8 mouse cellular contexts compared by ENCODE assay signal in the genomic region with DNA sequence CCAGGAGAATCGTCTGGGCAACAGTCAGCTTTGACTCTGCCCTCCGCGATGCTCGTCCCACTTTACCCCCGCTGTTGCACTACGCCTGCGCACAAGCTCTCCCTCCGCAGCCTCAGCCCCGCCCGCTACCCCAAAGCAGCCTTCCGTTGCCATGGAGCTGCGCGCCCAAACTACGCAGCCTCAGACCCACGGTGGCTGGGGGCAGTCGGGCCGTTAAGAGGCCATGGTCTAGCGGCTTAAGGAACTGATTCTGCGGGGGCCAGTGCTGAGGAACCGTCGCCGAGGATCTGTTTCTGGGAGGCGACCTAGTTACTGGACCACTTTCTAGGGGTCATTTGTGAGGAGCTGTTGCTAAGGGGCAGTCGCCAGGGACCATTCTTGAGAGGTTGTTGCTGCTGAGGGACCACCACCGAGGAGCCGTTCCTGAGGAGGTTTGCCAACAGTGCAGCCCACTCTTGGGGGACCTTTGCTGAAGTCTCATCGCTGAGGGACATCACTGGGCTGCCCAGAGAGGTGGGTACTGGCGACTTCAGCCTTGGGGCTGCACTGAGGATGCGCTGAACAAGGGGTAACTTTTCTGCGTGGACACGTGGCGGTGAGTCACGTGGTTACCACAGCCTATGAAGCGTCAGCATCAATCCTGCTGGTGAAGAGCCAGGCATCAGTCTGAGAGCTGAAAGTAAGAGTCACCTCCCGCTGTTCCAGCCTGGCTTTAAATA. TPM values are rescaled to one million over a fixed set of nuclear protein-coding genes. Genes with fewer than 3 reads are reported as not detected.
DNase-seq lines count a peak whose midpoint lies in the region; ATAC-seq and TF ChIP-seq lines count a peak whose summit lies in the region.

TSS of gene Cfap74 (plus strand) at position 133 of the 719 bp plus-strand sequence.

- peak; percentile 63 for TF ChIP-seq POLR2A in embryonic fibroblast, embryonic 13.5 days (IDR thresholded peaks at IDR 0.05; ENCODE audit: low read depth, low read length)
- no peak for TF ChIP-seq POLR2A in limb, embryonic 14.5 days (IDR thresholded peaks at IDR 0.05; ENCODE audit: borderline replicate concordance, extremely low read depth, insufficient read depth, insufficient read length)
- no peak for TF ChIP-seq POLR2A in myocyte (IDR thresholded peaks at IDR 0.05; ENCODE audit: insufficient read length, low read depth)

- no peaks in the 10 kb centered on the region for H3K9me3 ChIP-seq in heart, embryonic 11.5 days (replicated peaks; ENCODE audit: control insufficient read depth, low read length)
- no peaks in the 10 kb centered on the region for H3K9me3 ChIP-seq in kidney, embryonic 14.5 days (ENCODE audit: control insufficient read depth, low read length)
- H3K9me3 ChIP-seq in limb, embryonic 14.5 days (ENCODE audit: control insufficient read depth, low read length): no peaks in the 10 kb centered on the region
- H3K9me3 ChIP-seq in stomach, postnatal 0 days (ENCODE audit: control insufficient read depth, low read length): no peaks in the 10 kb centered on the region

- peak; percentile 81 for ATAC-seq in heart, embryonic 11.5 days (replicated peaks; ENCODE audit: insufficient number of reproducible peaks, low FRiP score, low TSS enrichment)
- peak; percentile 96 for ATAC-seq in kidney, embryonic 14.5 days (ENCODE audit: low FRiP score, low TSS enrichment)
- peak; percentile 96 for ATAC-seq in limb, embryonic 14.5 days (ENCODE audit: low FRiP score, low read depth)
- peak; percentile 71; the same call in 1 of the 2 replicates for ATAC-seq in stomach, postnatal 0 days (ENCODE audit: low FRiP score, low TSS enrichment)

- H3K36me3 ChIP-seq in heart, embryonic 11.5 days (ENCODE audit: control insufficient read depth, insufficient read depth, low read length): no peaks in the 10 kb centered on the region
- no peaks in the 10 kb centered on the region for H3K36me3 ChIP-seq in kidney, embryonic 14.5 days (ENCODE audit: control insufficient read depth, insufficient read depth, low read length)
- H3K36me3 ChIP-seq in limb, embryonic 14.5 days (ENCODE audit: control insufficient read depth, insufficient read depth, low read length): no peaks in the 10 kb centered on the region
- H3K36me3 ChIP-seq in myocyte (ENCODE audit: control insufficient read depth, insufficient read depth): no peaks in the 10 kb centered on the region
- no peaks in the 10 kb centered on the region for H3K36me3 ChIP-seq in stomach, postnatal 0 days (ENCODE audit: control insufficient read depth, insufficient read depth, low read length)

- no peaks in the 10 kb centered on the region for H3K79me2 ChIP-seq in myocyte (ENCODE audit: control insufficient read depth, insufficient read depth)

- no peak within 1 kb of the TSS; the same call in 1 of the 2 replicates for H3K9ac ChIP-seq in heart, embryonic 11.5 days (ENCODE audit: low read depth, low read length)
- peak within 1 kb of the TSS; percentile 58 for H3K9ac ChIP-seq in kidney, embryonic 14.5 days (ENCODE audit: low read depth, low read length)
- H3K9ac ChIP-seq in limb, embryonic 14.5 days (ENCODE audit: low read depth, low read length, severe bottlenecking): peak within 1 kb of the TSS; percentile 46
- H3K9ac ChIP-seq in stomach, postnatal 0 days (ENCODE audit: low read length): peak within 1 kb of the TSS; percentile 27; the same call in 1 of the 2 replicates

- peak within 1 kb of the TSS; percentile 52 for H3K4me3 ChIP-seq in embryonic fibroblast, embryonic 13.5 days (ENCODE audit: insufficient read depth, low read length)
- peak within 1 kb of the TSS; percentile 41 for H3K4me3 ChIP-seq in heart, embryonic 11.5 days (ENCODE audit: low read depth, low read length)
- peak within 1 kb of the TSS; percentile 45 for H3K4me3 ChIP-seq in kidney, embryonic 14.5 days (ENCODE audit: low read length)
- H3K4me3 ChIP-seq in limb, embryonic 14.5 days (replicated peaks; ENCODE audit: low read length): peak within 1 kb of the TSS; percentile 47
- peak within 1 kb of the TSS; percentile 3 for H3K4me3 ChIP-seq in myocyte
- H3K4me3 ChIP-seq in stomach, postnatal 0 days (ENCODE audit: low read depth, low read length): peak within 1 kb of the TSS; percentile 40

- H3ac ChIP-seq in myocyte (ENCODE audit: control insufficient read depth, insufficient read length): no peak within 1 kb of the TSS

- no peak for TF ChIP-seq CTCF in embryonic fibroblast, embryonic 13.5 days (IDR thresholded peaks at IDR 0.05; ENCODE audit: borderline replicate concordance, insufficient read depth, low read length)
- no peak for TF ChIP-seq CTCF in stomach, postnatal 0 days (IDR thresholded peaks at IDR 0.05; ENCODE audit: low read depth)

- H3K4me2 ChIP-seq in heart, embryonic 11.5 days: peak within 1 kb of the TSS; percentile 69
- H3K4me2 ChIP-seq in kidney, embryonic 14.5 days (replicated peaks; ENCODE audit: low read depth, low read length): peak within 1 kb of the TSS; percentile 86
- peak within 1 kb of the TSS; percentile 63 for H3K4me2 ChIP-seq in limb, embryonic 14.5 days (replicated peaks; ENCODE audit: low read depth, low read length, severe bottlenecking)
- peak within 1 kb of the TSS; percentile 72 for H3K4me2 ChIP-seq in myocyte (ENCODE audit: low read depth)
- peak within 1 kb of the TSS; percentile 66 for H3K4me2 ChIP-seq in stomach, postnatal 0 days (replicated peaks; ENCODE audit: low read depth)

- no peak for TF ChIP-seq EP300 in stomach, postnatal 0 days (optimal IDR thresholded peaks at IDR 0.05)

- H3K27ac ChIP-seq in embryonic fibroblast, embryonic 13.5 days (ENCODE audit: insufficient read depth, low read length): no peak within 1 kb of the TSS
- H3K27ac ChIP-seq in heart, embryonic 11.5 days (ENCODE audit: low read depth, low read length): no peak within 1 kb of the TSS
- no peak within 1 kb of the TSS for H3K27ac ChIP-seq in kidney, embryonic 14.5 days (ENCODE audit: low read depth, low read length)
- H3K27ac ChIP-seq in limb, embryonic 14.5 days (replicated peaks; ENCODE audit: low read depth, low read length): peak within 1 kb of the TSS; percentile 58; the same call in 1 of the 2 replicates
- no peak within 1 kb of the TSS for H3K27ac ChIP-seq in stomach, postnatal 0 days (replicated peaks)

- WGBS in heart, embryonic 11.5 days (ENCODE audit: insufficient replicate concordance): under 1% methylated on average over 35 of the region's 35 CpGs
- WGBS in kidney, embryonic 14.5 days: under 1% methylated on average over 35 of the region's 35 CpGs
- WGBS in limb, embryonic 14.5 days: 1% methylated on average over 35 of the region's 35 CpGs
- under 1% methylated on average over 35 of the region's 35 CpGs for WGBS in stomach, postnatal 0 days

- DNase-seq in A20 (ENCODE audit: low read depth, low spot score): peak; percentile 96
- peak; percentile 10 to 33 for DNase-seq in adrenal gland, postnatal 4 days (ENCODE audit: low spot score in 2 of 2)
- DNase-seq in limb, embryonic 14.5 days (ENCODE audit: low spot score): peak; percentile 78
- peak; percentile 66 for DNase-seq in stomach, postnatal 0 days (ENCODE audit: low spot score)

- H3K27me3 ChIP-seq in heart, embryonic 11.5 days (ENCODE audit: control insufficient read depth, insufficient read depth, low read length): no peaks in the 10 kb centered on the region
- H3K27me3 ChIP-seq in kidney, embryonic 14.5 days (ENCODE audit: control insufficient read depth, insufficient read depth, low read length): no peaks in the 10 kb centered on the region
- H3K27me3 ChIP-seq in limb, embryonic 14.5 days (ENCODE audit: control insufficient read depth, insufficient read depth, low read length): no peaks in the 10 kb centered on the region
- peaks cover 17% of the 10 kb centered on the region for H3K27me3 ChIP-seq in myocyte (ENCODE audit: control insufficient read depth, insufficient read depth, insufficient read length)
- H3K27me3 ChIP-seq in stomach, postnatal 0 days (ENCODE audit: control insufficient read depth, insufficient read depth, low read length): no peaks in the 10 kb centered on the region

- H3K4me1 ChIP-seq in embryonic fibroblast, embryonic 13.5 days (ENCODE audit: control insufficient read depth, insufficient read depth, low read length): no peaks in the 10 kb centered on the region
- 0 out of 2 replicates have a peak, but pooled peaks cover 4% of the 10 kb centered on the region for H3K4me1 ChIP-seq in heart, embryonic 11.5 days (ENCODE audit: control insufficient read depth, insufficient read depth, low read length)
- H3K4me1 ChIP-seq in kidney, embryonic 14.5 days (ENCODE audit: control insufficient read depth, insufficient read depth, low read length): no peaks in the 10 kb centered on the region; the same call in 1 of the 2 replicates
- H3K4me1 ChIP-seq in limb, embryonic 14.5 days (ENCODE audit: control insufficient read depth, insufficient read depth, low read length): no peaks in the 10 kb centered on the region
- H3K4me1 ChIP-seq in stomach, postnatal 0 days (replicated peaks; ENCODE audit: control insufficient read depth, insufficient read depth): 0 out of 2 replicates have a peak, but pooled peaks cover 3% of the 10 kb centered on the region

TF ChIP-seq in myocyte, 11 proteins besides CTCF, POLR2A, EP300 and RAD21:
- no peak for TF ChIP-seq SRF (IDR thresholded peaks at IDR 0.05; ENCODE audit: control insufficient read depth, insufficient read length, low read depth)
- peak; percentile 71 for TF ChIP-seq USF1 (IDR thresholded peaks at IDR 0.05; ENCODE audit: low read depth)

RNA-seq across cellular contexts. Expression of gene Cfap74, which starts in this region (rescaled TPM):
- total RNA-seq in adrenal gland, postnatal 4 days (2021): 1 to 10 TPM; 1.1 to 1.3 TPM
- polyA plus RNA-seq in embryonic fibroblast, embryonic 13.5 days (2011; ENCODE audit: insufficient read length, low read depth, missing spikeins): 1.5 and 2.0 TPM in 2 replicates
- 1.6 and 1.8 TPM in 2 replicates for polyA plus RNA-seq in heart, embryonic 11.5 days (2014; fragmentation: Nextera tagmentation; extraction: Ambion mirVana)
- 2.2 and 2.3 TPM in 2 replicates for polyA plus RNA-seq in kidney, embryonic 14.5 days (2014; fragmentation: Nextera tagmentation; extraction: Ambion mirVana)
- 5.2 and 5.9 TPM in 2 replicates for polyA plus RNA-seq in limb, embryonic 14.5 days (2012; rRNA removed)
- polyA plus RNA-seq in limb, embryonic 14.5 days (2014; fragmentation: Nextera tagmentation; extraction: Ambion mirVana): 4.7 and 5.2 TPM in 2 replicates
- polyA plus RNA-seq in myocyte (2012; fragmentation: generic; extraction: Trizol): 0.22 TPM
- 0.34 and 0.79 TPM in 2 replicates for polyA plus RNA-seq in stomach, postnatal 0 days (2015; fragmentation: Nextera tagmentation; extraction: Ambion mirVana)

Comparison
In these comparisons a context has a peak if more than half of its experiments do, and no peak if none do; other contexts are left out.
1. Peak in DNase-seq, ATAC-seq, H3K4me3 ChIP-seq, H3K9ac ChIP-seq and H3K4me2 ChIP-seq in stomach, postnatal 0 days; RNA of the gene not detected or under 1 TPM.
2. DNase-seq: peak in every context shown above with its lines; median percentile 96 in A20; 78 in limb, embryonic 14.5 days; 66 in stomach, postnatal 0 days; 22 in adrenal gland, postnatal 4 days.